Mouse (Mus musculus): ENCODE results near the gene Pcx. TPM values are rescaled to one million over a fixed set of nuclear protein-coding genes. Genes with fewer than 3 reads are reported as not detected.

The Pcx gene
- total RNA-seq, 4 experiments from 2014 or later: 351 to 737 (median 517) TPM

GRCm38 (mm10) chr19:4548305-4548883 is 38.1 kb downstream of the Pcx start:
- no peak for DNase-seq

- DNase-seq: no peak
Observed at GRCm38 (mm10) chr19:4554248-4554647, 44.0 kb downstream of the Pcx start.

GRCm38 (mm10) chr19:4555086-4555485 is 44.8 kb downstream of the Pcx start:
- no peak for DNase-seq

GRCm38 (mm10) chr19:4556787-4557186 is 46.5 kb downstream of the Pcx start:
- no peak for DNase-seq

- no peak for DNase-seq
Observed at GRCm38 (mm10) chr19:4557796-4558569, 47.7 kb downstream of the Pcx start.

- DNase-seq: no peak
Observed at GRCm38 (mm10) chr19:4558570-4558955, 48.3 kb downstream of the Pcx start.

GRCm38 (mm10) chr19:4559011-4559410 is 48.7 kb downstream of the Pcx start:
- no peak for DNase-seq

- DNase-seq: no peak
Observed at GRCm38 (mm10) chr19:4559588-4559987, 49.3 kb downstream of the Pcx start.

- no peak for DNase-seq
Observed at GRCm38 (mm10) chr19:4560205-4560604, 49.9 kb downstream of the Pcx start.

- DNase-seq: no peak
Observed at GRCm38 (mm10) chr19:4565678-4566077, 55.4 kb downstream of the Pcx start.

- DNase-seq: no peak
Observed at GRCm38 (mm10) chr19:4566880-4567279, 56.6 kb downstream of the Pcx start.

- DNase-seq: no peak
Observed at GRCm38 (mm10) chr19:4567665-4568064, 57.4 kb downstream of the Pcx start.

- no peak for DNase-seq
Observed at GRCm38 (mm10) chr19:4568832-4569231, 58.6 kb downstream of the Pcx start.

- no peak for DNase-seq
Observed at GRCm38 (mm10) chr19:4569356-4570236, 59.3 kb downstream of the Pcx start.

GRCm38 (mm10) chr19:4570237-4570613 is 60.0 kb downstream of the Pcx start:
- DNase-seq: no peak

GRCm38 (mm10) chr19:4570815-4571214 is 60.5 kb downstream of the Pcx start:
- DNase-seq: no peak

GRCm38 (mm10) chr19:4571658-4572057 is 61.4 kb downstream of the Pcx start:
- DNase-seq: no peak

GRCm38 (mm10) chr19:4572061-4572460 is 61.8 kb downstream of the Pcx start:
- no peak for DNase-seq

GRCm38 (mm10) chr19:4572467-4572866 is 62.2 kb downstream of the Pcx start:
- no peak for DNase-seq

GRCm38 (mm10) chr19:4573241-4573640 is 63.0 kb downstream of the Pcx start:
- DNase-seq: no peak

GRCm38 (mm10) chr19:4578799-4579198 is 68.5 kb downstream of the Pcx start:
- peak; percentile 71 for DNase-seq

- no peak for DNase-seq
Observed at GRCm38 (mm10) chr19:4579296-4579695, 69.0 kb downstream of the Pcx start.

- no peak for DNase-seq
Observed at GRCm38 (mm10) chr19:4583856-4584255, 73.6 kb downstream of the Pcx start.
